Mouse (Mus musculus): ENCODE measurements at regions not wholly inside any gene's neighbourhood (a gene's known extent, or its start where the extent isn't known, plus 50 kb on each side); places are given as distances from the start of the nearest gene placed in this dataset.

GRCm38 (mm10) chr6:6290427-6290826 is 73.5 kb upstream of the Slc25a13 start:
- H3K4me3 ChIP-seq (ENCODE audit: low read length): no peak overlapping the region
- H3K27me3 ChIP-seq (replicated peaks; ENCODE audit: control insufficient read depth, insufficient read depth, low read length): no peaks in the 10 kb centered on the region
- H3K4me1 ChIP-seq (ENCODE audit: control insufficient read depth, insufficient read depth, low read depth, low read length): no peaks in the 10 kb centered on the region
- no peak overlapping the region for H3K9ac ChIP-seq (ENCODE audit: low read depth, low read length)
- WGBS: 90% methylated on average over 7 of the region's 7 CpGs
- no peak overlapping the region for H3K4me2 ChIP-seq (ENCODE audit: low read length)
- no peak overlapping the region for H3K27ac ChIP-seq (ENCODE audit: low read depth, low read length)
- no peak for ATAC-seq
- no peaks in the 10 kb centered on the region for H3K9me3 ChIP-seq (ENCODE audit: control insufficient read depth, low read length)
- H3K36me3 ChIP-seq (ENCODE audit: control insufficient read depth, insufficient read depth, low read length): no peaks in the 10 kb centered on the region

- ATAC-seq: no peak
- Histone ChIP-seq H3K9ac (ENCODE audit: low read depth, low read length) (no peak overlapping the region), H3K9me3 (ENCODE audit: control insufficient read depth, low read length) (no peaks in the 10 kb centered on the region), H3K36me3 (ENCODE audit: control insufficient read depth, insufficient read depth, low read length) (no peaks in the 10 kb centered on the region), H3K4me2 (ENCODE audit: low read length) (no peak overlapping the region), H3K4me3 (ENCODE audit: low read length) (no peak overlapping the region), H3K27me3 (replicated peaks; ENCODE audit: control insufficient read depth, insufficient read depth, low read length) (no peaks in the 10 kb centered on the region), H3K27ac (ENCODE audit: low read depth, low read length) (no peak overlapping the region), H3K4me1 (ENCODE audit: control insufficient read depth, insufficient read depth, low read depth, low read length) (no peaks in the 10 kb centered on the region)
- 30% methylated on average over 6 of the region's 6 CpGs for WGBS
These were observed 72.8 kb upstream of the Slc25a13 start for GRCm38 (mm10) chr6:6289806-6290205.

- WGBS: 90% methylated on average over 17 of the region's 17 CpGs
- Histone ChIP-seq H3K27ac (ENCODE audit: low read depth, low read length) (no peak overlapping the region), H3K4me2 (ENCODE audit: low read length) (no peak overlapping the region)
These were observed 64.0 kb upstream of the Slc25a13 start for GRCm38 (mm10) chr6:6280812-6281568.

DNA sequence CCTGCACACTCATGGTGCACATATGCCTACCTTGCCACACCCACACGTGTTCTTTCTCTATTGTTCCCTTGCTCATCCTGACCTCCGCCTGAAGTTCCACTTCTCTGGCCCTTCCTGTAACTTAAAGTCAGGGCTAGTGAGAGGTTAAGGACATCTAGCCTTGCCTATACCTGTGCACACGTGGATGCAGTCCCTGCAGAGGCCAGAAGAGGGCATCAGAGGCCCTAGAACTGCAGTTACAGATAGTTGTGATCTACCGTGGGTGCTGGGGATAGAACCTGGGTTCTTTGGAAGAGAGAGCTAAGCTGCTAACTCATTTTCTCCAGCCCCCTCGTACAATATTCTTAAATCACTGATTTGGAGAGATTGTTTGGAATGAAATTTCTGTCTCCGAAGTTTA is 62.7 kb upstream of the Slc25a13 start:
- peaks cover 3% of the 10 kb centered on the region; the same call in 1 of the 2 replicates for H3K9me3 ChIP-seq (ENCODE audit: control insufficient read depth, low read length)
- ATAC-seq: no peak
- H3K27me3 ChIP-seq (replicated peaks; ENCODE audit: control insufficient read depth, insufficient read depth, low read length): no peaks in the 10 kb centered on the region
- 85% methylated on average over 6 of the region's 6 CpGs for WGBS
- no peak overlapping the region for H3K4me3 ChIP-seq (ENCODE audit: low read length)
- no peak overlapping the region for H3K9ac ChIP-seq (ENCODE audit: low read depth, low read length)
- H3K27ac ChIP-seq (ENCODE audit: low read depth, low read length): no peak overlapping the region
- no peaks in the 10 kb centered on the region for H3K36me3 ChIP-seq (ENCODE audit: control insufficient read depth, insufficient read depth, low read length)
- no peaks in the 10 kb centered on the region for H3K4me1 ChIP-seq (ENCODE audit: control insufficient read depth, insufficient read depth, low read depth, low read length)
- H3K4me2 ChIP-seq (ENCODE audit: low read length): no peak overlapping the region

More at GRCm38 (mm10) chr6:6280812-6281568, 64.0 kb upstream of the Slc25a13 start:
- ATAC-seq: no peak
- H3K9ac ChIP-seq (ENCODE audit: low read depth, low read length): no peak overlapping the region
- H3K36me3 ChIP-seq (ENCODE audit: control insufficient read depth, insufficient read depth, low read length): no peaks in the 10 kb centered on the region
- H3K9me3 ChIP-seq (ENCODE audit: control insufficient read depth, low read length): peaks cover 3% of the 10 kb centered on the region; the same call in 1 of the 2 replicates
- H3K4me3 ChIP-seq (ENCODE audit: low read length): no peak overlapping the region
- no peaks in the 10 kb centered on the region for H3K27me3 ChIP-seq (replicated peaks; ENCODE audit: control insufficient read depth, insufficient read depth, low read length)
- H3K4me1 ChIP-seq (ENCODE audit: control insufficient read depth, insufficient read depth, low read depth, low read length): no peaks in the 10 kb centered on the region

DNA sequence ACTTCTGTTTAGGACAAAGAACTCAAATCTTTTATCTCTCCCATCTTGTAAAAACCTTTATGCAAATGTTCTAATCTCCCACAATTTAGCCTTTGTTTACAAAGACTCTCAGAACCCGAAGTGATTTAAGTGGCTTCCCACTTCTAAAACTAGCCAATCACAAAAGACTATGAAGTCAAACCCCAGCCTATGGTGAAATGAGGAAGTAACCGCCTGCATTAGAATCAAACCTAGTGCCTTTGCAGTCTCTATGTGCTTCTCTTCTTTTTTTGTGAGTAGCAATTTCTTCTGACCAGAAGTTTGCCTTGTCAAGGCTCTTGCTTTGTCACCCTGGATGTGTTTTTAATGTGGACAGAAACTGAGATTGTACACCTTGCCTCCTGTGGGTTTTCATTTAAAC is 53.6 kb upstream of the Slc25a13 start:
- Histone ChIP-seq H3K4me1 (ENCODE audit: control insufficient read depth, insufficient read depth, low read depth, low read length) (no peaks in the 10 kb centered on the region), H3K27me3 (replicated peaks; ENCODE audit: control insufficient read depth, insufficient read depth, low read length) (no peaks in the 10 kb centered on the region), H3K4me2 (ENCODE audit: low read length) (no peak overlapping the region), H3K9me3 (ENCODE audit: control insufficient read depth, low read length) (no peaks in the 10 kb centered on the region), H3K27ac (ENCODE audit: low read depth, low read length) (no peak overlapping the region), H3K36me3 (ENCODE audit: control insufficient read depth, insufficient read depth, low read length) (no peaks in the 10 kb centered on the region), H3K4me3 (ENCODE audit: low read length) (no peak overlapping the region), H3K9ac (ENCODE audit: low read depth, low read length) (no peak overlapping the region)
- WGBS: 44% methylated on average over 2 of the region's 2 CpGs
- ATAC-seq: no peak

All from hindbrain, embryonic 16.5 days (tissue).